Comparison of ENCODE assay signal across 14 mouse cellular contexts in the genomic region with DNA sequence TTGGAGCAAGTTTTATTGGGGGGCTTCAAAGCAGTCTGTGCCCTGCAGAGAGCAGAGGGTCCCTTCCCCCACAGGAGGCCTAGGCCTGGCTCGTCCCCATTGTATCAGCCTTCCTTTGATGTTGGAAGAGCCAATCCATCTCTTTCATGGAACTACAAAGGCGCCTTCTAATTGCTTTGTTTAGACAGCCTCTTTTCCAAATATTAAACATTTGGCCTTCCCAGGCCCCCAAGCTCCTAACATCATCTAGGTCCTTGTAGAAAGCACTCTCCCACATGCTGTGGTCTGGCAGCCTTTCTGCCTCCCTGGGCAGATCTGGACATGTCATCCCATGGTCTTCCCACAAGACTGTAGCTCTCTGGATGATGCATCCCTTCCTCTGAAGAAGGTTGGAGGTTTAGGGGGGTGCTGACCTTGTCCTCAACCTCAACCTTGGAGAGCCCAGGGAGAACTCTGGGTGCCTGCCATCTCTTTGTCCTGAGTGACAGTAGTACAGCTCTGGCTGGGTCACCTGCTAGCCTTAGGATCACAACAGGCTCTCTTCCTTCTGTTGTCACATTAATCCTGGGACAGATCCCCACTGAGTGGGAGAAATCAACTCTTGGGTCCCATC.
A peak's percentile ranks its signal among the peaks of the same experiment; 100 is the strongest.
DNase-seq lines count a peak whose midpoint lies in the region; ATAC-seq and TF ChIP-seq lines count a peak whose summit lies in the region.
"Had no signal": no experiment of that assay in that cellular context is flagged by ENCODE, and none has a peak within 500 bp of the region (broad histone marks: within the 10 kb centered on the region; RNA-seq: fewer than 3 reads in every experiment).

No protein-coding gene starts in this region.

- H3K4me1 ChIP-seq in forebrain, embryonic 12.5 days = peaks cover 28% of the 10 kb centered on the region
- peaks cover 8% of the 10 kb centered on the region for H3K4me1 ChIP-seq in forebrain, embryonic 13.5 days
- no peaks in the 10 kb centered on the region for H3K4me1 ChIP-seq in midbrain, postnatal 0 days (ENCODE audit: insufficient read depth, low read length)
- H3K4me1 ChIP-seq in midbrain, embryonic 16.5 days (ENCODE audit: control insufficient read depth, insufficient read depth, low read length) = no peaks in the 10 kb centered on the region
- H3K4me1 ChIP-seq: hindbrain, embryonic 15.5 days had no signal

- H3K4me2 ChIP-seq in forebrain, embryonic 12.5 days = no peak overlapping the region
- H3K4me2 ChIP-seq in forebrain, embryonic 13.5 days = no peak overlapping the region
- H3K4me2 ChIP-seq in midbrain, postnatal 0 days (ENCODE audit: low read depth, low read length, poor library complexity, severe bottlenecking) = no peak overlapping the region
- no peak overlapping the region for H3K4me2 ChIP-seq in midbrain, embryonic 16.5 days (ENCODE audit: low read length)
- H3K4me2 ChIP-seq: heart, embryonic 15.5 days; hindbrain, embryonic 15.5 days had no signal

- H3K27me3 ChIP-seq in forebrain, embryonic 12.5 days = no peaks in the 10 kb centered on the region
- H3K27me3 ChIP-seq in forebrain, embryonic 13.5 days = no peaks in the 10 kb centered on the region
- no peaks in the 10 kb centered on the region for H3K27me3 ChIP-seq in midbrain, postnatal 0 days (ENCODE audit: insufficient read depth, low read length)
- no peaks in the 10 kb centered on the region for H3K27me3 ChIP-seq in midbrain, embryonic 16.5 days (ENCODE audit: control insufficient read depth, insufficient read depth, low read depth, low read length)
- H3K27me3 ChIP-seq: heart, embryonic 15.5 days; hindbrain, embryonic 15.5 days had no signal

- H3K36me3 ChIP-seq in forebrain, embryonic 12.5 days (replicated peaks) = no peaks in the 10 kb centered on the region
- H3K36me3 ChIP-seq in forebrain, embryonic 13.5 days (ENCODE audit: poor library complexity, severe bottlenecking) = peaks cover 1% of the 10 kb centered on the region; the same call in 1 of the 2 replicates
- no peaks in the 10 kb centered on the region for H3K36me3 ChIP-seq in midbrain, postnatal 0 days (ENCODE audit: insufficient read depth, low read length)
- H3K36me3 ChIP-seq in midbrain, embryonic 16.5 days (ENCODE audit: control insufficient read depth, insufficient read depth, low read length) = no peaks in the 10 kb centered on the region
- H3K36me3 ChIP-seq: heart, embryonic 15.5 days; hindbrain, embryonic 15.5 days had no signal

- H3K4me3 ChIP-seq in forebrain, embryonic 12.5 days (replicated peaks) = no peak overlapping the region
- H3K4me3 ChIP-seq in forebrain, embryonic 13.5 days = no peak overlapping the region
- H3K4me3 ChIP-seq in midbrain, postnatal 0 days (ENCODE audit: low read depth, low read length) = no peak overlapping the region
- no peak overlapping the region for H3K4me3 ChIP-seq in midbrain, embryonic 16.5 days (ENCODE audit: low read depth, low read length)
- H3K4me3 ChIP-seq: erythroblast, embryonic 14.5 days; heart, embryonic 15.5 days; hindbrain, embryonic 15.5 days; left cerebral cortex, adult 2 months had no signal

- no peak overlapping the region for H3K9ac ChIP-seq in forebrain, embryonic 12.5 days
- no peak overlapping the region for H3K9ac ChIP-seq in forebrain, embryonic 13.5 days
- H3K9ac ChIP-seq in midbrain, postnatal 0 days (replicated peaks; ENCODE audit: low read length, poor library complexity, severe bottlenecking) = no peak overlapping the region
- H3K9ac ChIP-seq in midbrain, embryonic 16.5 days (ENCODE audit: low read depth, low read length) = no peak overlapping the region
- H3K9ac ChIP-seq: heart, embryonic 15.5 days; hindbrain, embryonic 15.5 days; liver, postnatal 0 days had no signal

- peak overlapping the region; percentile 1; the same call in 1 of the 2 replicates for H3K27ac ChIP-seq in forebrain, embryonic 12.5 days
- no peak overlapping the region for H3K27ac ChIP-seq in forebrain, embryonic 13.5 days
- no peak overlapping the region for H3K27ac ChIP-seq in midbrain, postnatal 0 days (ENCODE audit: low read depth, low read length)
- no peak overlapping the region for H3K27ac ChIP-seq in midbrain, embryonic 16.5 days (ENCODE audit: low read length)
- H3K27ac ChIP-seq: heart, embryonic 15.5 days; hindbrain, embryonic 15.5 days; left cerebral cortex, adult 2 months had no signal

- peak; percentile 36 for DNase-seq in kidney, postnatal 10 days
- no peak for DNase-seq in kidney, adult 18-20 months
- peak; percentile 8 for DNase-seq in midbrain, postnatal 0 days (ENCODE audit: low spot score)
- peak; percentile 55 for DNase-seq in embryo, embryonic 9.5 days (ENCODE audit: extremely low spot score)
- DNase-seq in layer of hippocampus, postnatal 36 days = no peak
- DNase-seq: cerebellum, adult 2 months; liver, postnatal 0 days had no signal

- no peaks in the 10 kb centered on the region for H3K9me3 ChIP-seq in forebrain, embryonic 12.5 days
- H3K9me3 ChIP-seq in forebrain, embryonic 13.5 days (replicated peaks) = no peaks in the 10 kb centered on the region
- no peaks in the 10 kb centered on the region for H3K9me3 ChIP-seq in midbrain, postnatal 0 days (ENCODE audit: low read length)
- no peaks in the 10 kb centered on the region for H3K9me3 ChIP-seq in midbrain, embryonic 16.5 days (replicated peaks; ENCODE audit: control insufficient read depth, low read length, poor library complexity, severe bottlenecking)
- H3K9me3 ChIP-seq: heart, embryonic 15.5 days; hindbrain, embryonic 15.5 days had no signal

- no peak for ATAC-seq in forebrain, embryonic 12.5 days (ENCODE audit: low FRiP score)
- no peak for ATAC-seq in forebrain, embryonic 13.5 days
- no peak for ATAC-seq in midbrain, postnatal 0 days (ENCODE audit: low FRiP score)
- no peak for ATAC-seq in midbrain, embryonic 16.5 days
- ATAC-seq: liver, postnatal 0 days had no signal

- WGBS in forebrain, embryonic 12.5 days = 29% methylated on average over 2 of the region's 2 CpGs
- WGBS in forebrain, embryonic 13.5 days = 17% methylated on average over 2 of the region's 2 CpGs
- 41% methylated on average over 2 of the region's 2 CpGs for WGBS in midbrain, postnatal 0 days
- WGBS in midbrain, embryonic 16.5 days = 31% methylated on average over 2 of the region's 2 CpGs

- no peak for TF ChIP-seq CTCF in midbrain, postnatal 0 days (IDR thresholded peaks at IDR 0.05)

Comparison
In these comparisons a context has a peak if more than half of its experiments do, and no peak if none do; other contexts are left out.
1. DNase-seq: peak in kidney, postnatal 10 days (single experiment), midbrain, postnatal 0 days (single experiment) and embryo, embryonic 9.5 days (single experiment); none in kidney, adult 18-20 months (single experiment) and layer of hippocampus, postnatal 36 days (0 of 2).